Mouse (Mus musculus) adrenal gland, adult (tissue): Measurements from ENCODE around the gene Col12a1.

Experiments used
- DNase-seq, 2 experiments: peaks; one replicate each; pipeline ENCODE4 v3.0.0; 2022 to 2023; ENCODE audit warnings: low spot score in 1 of 2; ENCODE audit not compliant: inconsistent age in 2 of 2

Col12a1 gene

GRCm38 (mm10) chr9:79718481-79719370, at the start of gene Col12a1:
TSS of gene Col12a1 (minus strand) at chr9:79718831.
- peak; percentile 39 to 78 for DNase-seq

GRCm38 (mm10) chr9:79766991-79767545, 48.4 kb upstream of the Col12a1 start:
- DNase-seq: no peak

- DNase-seq: no peak
These were observed 46.7 kb upstream of the Col12a1 start for GRCm38 (mm10) chr9:79765329-79765728.

- DNase-seq: no peak
These were observed 43.9 kb upstream of the Col12a1 start for GRCm38 (mm10) chr9:79762519-79762918.

GRCm38 (mm10) chr9:79760076-79760475, 41.4 kb upstream of the Col12a1 start:
- no peak for DNase-seq

- peak; percentile 96 to 98 for DNase-seq
These were observed 40.9 kb upstream of the Col12a1 start, which contains the start of gene Cox7a2 for GRCm38 (mm10) chr9:79759385-79760005. TSS of gene Cox7a2 (minus strand) at chr9:79759878.

GRCm38 (mm10) chr9:79755311-79755710, 36.7 kb upstream of the Col12a1 start:
- DNase-seq: no peak

- DNase-seq: no peak
These were observed 33.2 kb upstream of the Col12a1 start for GRCm38 (mm10) chr9:79751846-79752245.

- DNase-seq: no peak
These were observed 32.1 kb upstream of the Col12a1 start for GRCm38 (mm10) chr9:79750709-79751108.

GRCm38 (mm10) chr9:79745036-79745435, 26.4 kb upstream of the Col12a1 start:
- no peak for DNase-seq

GRCm38 (mm10) chr9:79735608-79736007, 17.0 kb upstream of the Col12a1 start:
- no peak for DNase-seq

- peak in 1 of 2 experiments; percentile 60 for DNase-seq
These were observed 11.7 kb upstream of the Col12a1 start for GRCm38 (mm10) chr9:79730301-79730700.

GRCm38 (mm10) chr9:79723090-79723489, 4.5 kb upstream of the Col12a1 start:
- peak in 1 of 2 experiments; percentile 74 for DNase-seq

GRCm38 (mm10) chr9:79721056-79721455, 2.4 kb upstream of the Col12a1 start:
- peak; percentile 35 to 83 for DNase-seq

GRCm38 (mm10) chr9:79720143-79720542, 1.5 kb upstream of the Col12a1 start:
- no peak for DNase-seq

- peak in 1 of 2 experiments; percentile 54 for DNase-seq
These were observed 820 bp upstream of the Col12a1 start for GRCm38 (mm10) chr9:79719451-79719850.

GRCm38 (mm10) chr9:79717836-79718475, 675 bp downstream of the Col12a1 start:
- DNase-seq: peak in 1 of 2 experiments; percentile 47

- peak; percentile 48 to 87 for DNase-seq
These were observed 1.5 kb downstream of the Col12a1 start for GRCm38 (mm10) chr9:79716909-79717835.

- peak in 1 of 2 experiments; percentile 47 for DNase-seq
These were observed 2.1 kb downstream of the Col12a1 start for GRCm38 (mm10) chr9:79716496-79716895.

GRCm38 (mm10) chr9:79714471-79715045, 4.1 kb downstream of the Col12a1 start:
- peak; percentile 55 to 82 for DNase-seq
